Mouse (Mus musculus) gastrocnemius, adult 8-10 months (tissue): ENCODE results near the gene Efna5. TPM values are rescaled to one million over a fixed set of nuclear protein-coding genes. Genes with fewer than 3 reads are reported as not detected.
A peak's percentile ranks its signal among the peaks of the same experiment; 100 is the strongest.

Experiments used
- DNase-seq, 2 experiments: peaks; one replicate each; pipeline ENCODE4 v3.0.0; 2022; ENCODE audit warnings: low spot score in 2 of 2
- total RNA-seq, 4 experiments: library from RNA; stranded (reverse); gene quantifications; 2 replicates each; pipeline ENCODE4 v1.2.4; 2022

Gene Efna5
- 1 to 10 TPM in 1 of 4 experiments, under 1 TPM in 3; 0.29 to 1.3 (median 0.71) TPM for total RNA-seq

GRCm38 (mm10) chr17:62881176-62881790 lies at the start of gene Efna5:
TSS of gene Efna5 (minus strand) at chr17:62881317.
- no peak for DNase-seq

- DNase-seq = no peak
These were observed 34.2 kb upstream of the Efna5 start for GRCm38 (mm10) chr17:62915304-62915703.

GRCm38 (mm10) chr17:62905692-62906445 lies 24.8 kb upstream of the Efna5 start:
- no peak for DNase-seq

GRCm38 (mm10) chr17:62899066-62899465 lies 17.9 kb upstream of the Efna5 start:
- DNase-seq = no peak

GRCm38 (mm10) chr17:62889991-62890390 lies 8.9 kb upstream of the Efna5 start:
- DNase-seq = no peak

GRCm38 (mm10) chr17:62884129-62884506 lies 3.0 kb upstream of the Efna5 start:
- peak; percentile 14 to 18 for DNase-seq

- DNase-seq = no peak
These were observed 2.5 kb upstream of the Efna5 start for GRCm38 (mm10) chr17:62883476-62884128.

GRCm38 (mm10) chr17:62882726-62883475 lies 1.8 kb upstream of the Efna5 start:
- peak; percentile 8 to 30 for DNase-seq

- DNase-seq = peak in 1 of 2 experiments; percentile 8
These were observed 941 bp upstream of the Efna5 start for GRCm38 (mm10) chr17:62881791-62882725.

GRCm38 (mm10) chr17:62880311-62881175 lies 574 bp downstream of the Efna5 start:
- no peak for DNase-seq

GRCm38 (mm10) chr17:62879526-62880310 lies 1.4 kb downstream of the Efna5 start:
- no peak for DNase-seq

- no peak for DNase-seq
These were observed 5.4 kb downstream of the Efna5 start for GRCm38 (mm10) chr17:62875727-62876126.

GRCm38 (mm10) chr17:62871928-62872327 lies 9.2 kb downstream of the Efna5 start:
- no peak for DNase-seq

GRCm38 (mm10) chr17:62871191-62871590 lies 9.9 kb downstream of the Efna5 start:
- no peak for DNase-seq

GRCm38 (mm10) chr17:62870446-62870845 lies 10.7 kb downstream of the Efna5 start:
- no peak for DNase-seq

GRCm38 (mm10) chr17:62864966-62865365 lies 16.2 kb downstream of the Efna5 start:
- DNase-seq = no peak

- DNase-seq = no peak
These were observed 18.1 kb downstream of the Efna5 start for GRCm38 (mm10) chr17:62863004-62863403.

- no peak for DNase-seq
These were observed 18.7 kb downstream of the Efna5 start for GRCm38 (mm10) chr17:62862298-62862999.
